10 mouse cellular contexts compared by ENCODE assay signal in the genomic region with DNA sequence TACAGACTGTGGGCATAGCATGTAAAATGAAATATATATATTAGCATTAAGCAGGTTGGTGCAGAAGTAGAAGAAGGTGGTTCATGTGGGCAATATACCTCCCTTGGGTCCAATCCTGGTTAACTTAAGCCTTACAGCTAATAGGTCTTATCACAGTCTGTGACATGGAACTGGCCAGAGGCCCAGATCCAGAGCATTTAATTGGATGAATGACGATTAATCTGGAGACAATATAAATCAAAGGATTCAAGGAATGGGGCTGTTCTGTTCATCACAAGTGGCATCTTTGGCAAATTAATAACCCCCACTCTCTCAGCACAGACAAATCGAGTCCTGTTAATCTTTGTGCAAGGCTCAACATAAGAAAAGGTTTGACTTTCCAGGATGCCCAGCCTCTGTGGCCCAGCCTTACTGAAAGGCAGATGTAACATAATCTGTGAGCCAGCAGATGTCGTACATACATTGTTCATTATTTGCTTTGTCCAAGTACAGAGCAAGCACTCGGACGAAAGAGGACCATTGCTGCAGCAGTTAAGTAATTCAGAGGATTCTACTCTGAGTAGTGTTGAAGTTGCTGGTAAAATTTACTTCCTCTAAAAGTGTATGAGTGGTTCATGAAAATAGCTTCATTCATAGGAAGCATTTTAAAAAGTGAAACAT.
DNase-seq lines count a peak whose midpoint lies in the region; ATAC-seq lines count a peak whose summit lies in the region.
"Had no signal": no experiment of that assay in that cellular context is flagged by ENCODE, and none has a peak within 500 bp of the region (broad histone marks: within the 10 kb centered on the region; RNA-seq: fewer than 3 reads in every experiment).

No protein-coding gene starts in this region.

- no peaks in the 10 kb centered on the region for H3K27me3 ChIP-seq in forebrain, embryonic 13.5 days
- H3K27me3 ChIP-seq: embryonic facial prominence, embryonic 15.5 days; limb, embryonic 15.5 days had no signal

- no peak overlapping the region for H3K4me2 ChIP-seq in forebrain, embryonic 13.5 days
- H3K4me2 ChIP-seq: embryonic facial prominence, embryonic 15.5 days; limb, embryonic 15.5 days had no signal

- no peak for DNase-seq in cerebellum, adult 11 months
- peak; percentile 41 for DNase-seq in left cerebral cortex, postnatal 4 days
- no peak for DNase-seq in left cerebral cortex, adult 8-10 months (ENCODE audit: low spot score in 2 of 2)
- DNase-seq in lung, postnatal 10 days, result peak; percentile 40
- DNase-seq in spleen, postnatal 36 days (ENCODE audit: low spot score in 2 of 2), result no peak

- H3K4me3 ChIP-seq in forebrain, embryonic 13.5 days, result no peak overlapping the region
- H3K4me3 ChIP-seq: embryonic facial prominence, embryonic 15.5 days; limb, embryonic 15.5 days had no signal

- ATAC-seq in cerebellum, adult (ENCODE audit: insufficient number of reproducible peaks, low FRiP score, low TSS enrichment), result peak; percentile 79
- ATAC-seq in forebrain, embryonic 13.5 days, result peak; percentile 82
- no peak for ATAC-seq in erythroblast, adult 5-6 weeks (replicated peaks; ENCODE audit: low FRiP score, poor library complexity, severe bottlenecking)

- 23% methylated on average over 5 of the region's 5 CpGs for WGBS in forebrain, embryonic 13.5 days

- H3K27ac ChIP-seq in forebrain, embryonic 13.5 days, result no peak overlapping the region
- H3K27ac ChIP-seq: embryonic facial prominence, embryonic 15.5 days; limb, embryonic 15.5 days had no signal

- intact Hi-C loops in left cerebral cortex, postnatal 4 days (cut with DNase I), result loop anchor here (10.0 kb wide), 1 partner anchor 497 kb away; no protein-coding TSS in a partner anchor

- peaks cover 5% of the 10 kb centered on the region; the same call in 1 of the 2 replicates for H3K4me1 ChIP-seq in forebrain, embryonic 13.5 days
- H3K4me1 ChIP-seq: embryonic facial prominence, embryonic 15.5 days; limb, embryonic 15.5 days had no signal

- H3K9me3 ChIP-seq in forebrain, embryonic 13.5 days (replicated peaks), result no peaks in the 10 kb centered on the region
- H3K9me3 ChIP-seq: embryonic facial prominence, embryonic 15.5 days; limb, embryonic 15.5 days had no signal

- no peaks in the 10 kb centered on the region for H3K36me3 ChIP-seq in forebrain, embryonic 13.5 days (ENCODE audit: poor library complexity, severe bottlenecking)
- H3K36me3 ChIP-seq: embryonic facial prominence, embryonic 15.5 days; limb, embryonic 15.5 days had no signal

- H3K9ac ChIP-seq in forebrain, embryonic 13.5 days, result no peak overlapping the region
- H3K9ac ChIP-seq: embryonic facial prominence, embryonic 15.5 days; limb, embryonic 15.5 days had no signal

Comparison
In these comparisons a context has a peak if more than half of its experiments do, and no peak if none do; other contexts are left out.
1. DNase-seq: peak in left cerebral cortex, postnatal 4 days (single experiment) and lung, postnatal 10 days (single experiment); none in cerebellum, adult 11 months (single experiment), left cerebral cortex, adult 8-10 months (0 of 2) and spleen, postnatal 36 days (0 of 2).